Mouse (Mus musculus) lung, postnatal 0 days (tissue): ENCODE data around the gene Prss16. TPM values are rescaled to one million over a fixed set of nuclear protein-coding genes. Genes with fewer than 3 reads are reported as not detected.

Experiments used
- ATAC-seq: fragments of 200-750 bp; cut with Nextera tagmentation; 2 replicates; pipeline ENCODE4 v1.8.0; 2017; ENCODE audit warnings: moderate library complexity
- DNase-seq: peaks from one replicate; pipeline ENCODE4 v3.0.0-alpha.2; 2016; ENCODE audit warnings: low spot score
- H3K27ac ChIP-seq: fragments of 300-500 bp; sonication (generic); 2 replicates; pipeline ENCODE4 v1.5.1; 2014; ENCODE audit warnings: antibody characterized with exemption, mild to moderate bottlenecking, low read length, mixed read lengths
- H3K27me3 ChIP-seq: fragments of 300-500 bp; sonication (generic); replicated peaks from 2 replicates; pipeline ENCODE4 v1.6.1; 2014; ENCODE audit warnings: low read length, mixed read lengths; ENCODE audit not compliant: insufficient read depth
- H3K36me3 ChIP-seq: fragments of 300-500 bp; sonication (generic); 2 replicates; pipeline ENCODE4 v1.6.1; 2014; ENCODE audit warnings: low read length, mixed read lengths; ENCODE audit not compliant: insufficient read depth
- H3K4me1 ChIP-seq: fragments of 300-500 bp; sonication (generic); 2 replicates; pipeline ENCODE4 v1.6.1; 2014; ENCODE audit warnings: antibody characterized with exemption, low read depth, low read length, mixed read lengths; ENCODE audit not compliant: insufficient read depth
- H3K4me2 ChIP-seq: fragments of 300-500 bp; sonication (generic); replicated peaks from 2 replicates; pipeline ENCODE4 v1.6.1; 2014; ENCODE audit warnings: low read depth, mild to moderate bottlenecking, low read length, moderate library complexity, mixed read lengths
- H3K4me3 ChIP-seq: fragments of 300-500 bp; sonication (generic); 2 replicates; pipeline ENCODE4 v1.5.1; 2014; ENCODE audit warnings: low read depth, low read length
- H3K9ac ChIP-seq: fragments of 300-500 bp; sonication (generic); replicated peaks from 2 replicates; pipeline ENCODE4 v1.6.1; 2014; ENCODE audit warnings: low read depth, mild to moderate bottlenecking
- H3K9me3 ChIP-seq: fragments of 300-500 bp; sonication (generic); 2 replicates; pipeline ENCODE4 v1.6.1; 2016; ENCODE audit warnings: low read length, mixed read lengths
- CTCF ChIP-seq: IDR thresholded peaks from 2 replicates; pipeline ENCODE4 v1.5.1; 2016; ENCODE audit warnings: antibody characterized with exemption, mild to moderate bottlenecking
- EP300 ChIP-seq: IDR thresholded peaks from 2 replicates; pipeline ENCODE4 v1.6.1; 2016; ENCODE audit warnings: antibody characterized with exemption, mild to moderate bottlenecking, control low read depth
- WGBS: fragments of 180-500 bp; shearing (Covaris S2); extraction: QIAGEN DNeasy Blood & Tissue Kit; methylation state at CpG from one replicate; pipeline ENCODE4 v1.1.7; 2014; 5-methylcytosine and 5-hydroxymethylcytosine counted together
- polyA plus RNA-seq: library from polyadenylated mRNA; unstranded; fragments of >200 nt; fragmentation: Nextera tagmentation; extraction: Ambion mirVana; gene quantifications from 2 replicates; pipeline ENCODE4 v1.2.1, GENCODE M21; 2015

The Prss16 gene
- polyA plus RNA-seq = 0.62 and 1.1 TPM in 2 replicates

DNA sequence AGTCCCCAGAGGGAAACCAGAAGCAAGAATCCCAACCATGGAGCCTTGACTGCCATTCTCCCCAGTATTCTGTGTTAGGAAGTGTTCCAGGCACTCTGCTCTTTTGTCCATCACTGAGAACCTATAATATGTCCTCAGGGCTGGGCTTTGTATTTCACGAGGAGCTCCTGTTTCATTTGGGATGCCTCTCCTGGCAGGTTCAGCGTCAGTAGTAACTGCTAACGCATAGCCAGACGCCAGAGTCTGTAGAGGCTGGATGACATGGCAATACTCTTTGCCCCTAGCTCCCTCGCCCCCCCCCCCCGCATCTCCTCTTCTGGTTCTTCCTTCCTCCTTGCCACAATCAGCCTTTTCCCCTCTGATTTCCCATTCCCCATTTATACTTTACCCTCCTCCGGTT lies at the start of gene Prss16:
TSS of gene Prss16 (minus strand) at position 101 of the 400 bp plus-strand sequence.
- Histone ChIP-seq H3K4me3 (no peak within 1 kb of the TSS), H3K27me3 (peaks cover 70% of the 10 kb centered on the region), H3K27ac (no peak within 1 kb of the TSS), H3K9me3 (no peaks in the 10 kb centered on the region), H3K4me2 (no peak within 1 kb of the TSS), H3K9ac (no peak within 1 kb of the TSS), H3K4me1 (peaks cover 9% of the 10 kb centered on the region; the same call in 1 of the 2 replicates), H3K36me3 (no peaks in the 10 kb centered on the region)
- no peak for TF ChIP-seq EP300
- TF ChIP-seq CTCF = no peak
- ATAC-seq = no peak
- 31% methylated on average over 7 of the region's 7 CpGs for WGBS
- no peak for DNase-seq

DNA sequence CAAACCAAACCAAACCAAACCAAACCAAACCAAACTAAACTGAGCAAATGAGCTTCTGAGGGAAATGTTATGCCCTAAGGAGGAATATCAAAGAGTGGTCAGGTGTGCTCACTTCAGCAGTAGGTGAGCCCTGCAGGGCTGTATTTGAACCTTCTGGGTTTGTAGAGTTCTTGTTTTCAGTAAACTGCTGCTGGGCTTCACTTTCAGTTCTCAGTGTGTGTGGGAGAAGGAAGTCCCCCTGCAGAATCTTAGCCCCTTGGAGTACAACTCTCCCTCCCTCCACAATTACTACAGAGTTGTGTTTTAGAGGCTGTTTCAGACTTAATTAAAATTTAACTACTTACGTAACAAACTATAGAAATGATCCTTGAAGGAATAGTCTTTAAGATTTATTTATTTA lies 44.2 kb upstream of the Prss16 start:
- ATAC-seq (no peak), DNase-seq (no peak)
- WGBS = 89% methylated on average over 1 of the region's 1 CpGs
- Histone ChIP-seq H3K9ac (no peak overlapping the region), H3K4me1 (0 out of 2 replicates have a peak, but pooled peaks cover 2% of the 10 kb centered on the region), H3K4me2 (no peak overlapping the region), H3K27ac (no peak overlapping the region), H3K4me3 (no peak overlapping the region), H3K27me3 (no peaks in the 10 kb centered on the region), H3K36me3 (no peaks in the 10 kb centered on the region), H3K9me3 (no peaks in the 10 kb centered on the region)
- no peak for TF ChIP-seq CTCF
- TF ChIP-seq EP300 = no peak

DNA sequence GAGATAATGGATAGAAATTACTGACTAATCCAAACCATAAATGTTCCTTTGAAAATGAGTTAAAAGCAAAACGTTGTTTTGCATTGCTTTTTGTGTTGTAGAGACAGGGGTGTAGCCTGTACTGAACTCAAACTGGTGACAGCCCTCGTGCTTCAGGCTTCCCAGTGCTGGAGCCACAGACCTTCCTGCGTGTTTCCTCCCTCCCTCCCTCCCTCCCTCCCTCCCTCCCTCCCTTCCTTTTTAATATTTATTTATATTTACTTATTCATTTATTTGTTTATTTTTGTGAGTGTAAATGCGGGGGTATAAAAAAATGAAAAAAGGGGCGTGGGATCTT lies 41.9 kb upstream of the Prss16 start:
- H3K27me3 ChIP-seq = no peaks in the 10 kb centered on the region
- WGBS = 12% methylated on average over 5 of the region's 5 CpGs
- H3K36me3 ChIP-seq = no peaks in the 10 kb centered on the region
- ATAC-seq (no peak), DNase-seq (no peak)
- no peaks in the 10 kb centered on the region for H3K9me3 ChIP-seq
- H3K9ac ChIP-seq = no peak overlapping the region; the same call in 1 of the 2 replicates
- no peak for TF ChIP-seq EP300
- TF ChIP-seq CTCF = no peak
- 0 out of 2 replicates have a peak, but pooled peaks cover 2% of the 10 kb centered on the region for H3K4me1 ChIP-seq
- H3K4me2 ChIP-seq = peak overlapping the region; percentile 71
- H3K27ac ChIP-seq = peak overlapping the region; percentile 57; the same call in 1 of the 2 replicates
- H3K4me3 ChIP-seq = peak overlapping the region; percentile 42

DNA sequence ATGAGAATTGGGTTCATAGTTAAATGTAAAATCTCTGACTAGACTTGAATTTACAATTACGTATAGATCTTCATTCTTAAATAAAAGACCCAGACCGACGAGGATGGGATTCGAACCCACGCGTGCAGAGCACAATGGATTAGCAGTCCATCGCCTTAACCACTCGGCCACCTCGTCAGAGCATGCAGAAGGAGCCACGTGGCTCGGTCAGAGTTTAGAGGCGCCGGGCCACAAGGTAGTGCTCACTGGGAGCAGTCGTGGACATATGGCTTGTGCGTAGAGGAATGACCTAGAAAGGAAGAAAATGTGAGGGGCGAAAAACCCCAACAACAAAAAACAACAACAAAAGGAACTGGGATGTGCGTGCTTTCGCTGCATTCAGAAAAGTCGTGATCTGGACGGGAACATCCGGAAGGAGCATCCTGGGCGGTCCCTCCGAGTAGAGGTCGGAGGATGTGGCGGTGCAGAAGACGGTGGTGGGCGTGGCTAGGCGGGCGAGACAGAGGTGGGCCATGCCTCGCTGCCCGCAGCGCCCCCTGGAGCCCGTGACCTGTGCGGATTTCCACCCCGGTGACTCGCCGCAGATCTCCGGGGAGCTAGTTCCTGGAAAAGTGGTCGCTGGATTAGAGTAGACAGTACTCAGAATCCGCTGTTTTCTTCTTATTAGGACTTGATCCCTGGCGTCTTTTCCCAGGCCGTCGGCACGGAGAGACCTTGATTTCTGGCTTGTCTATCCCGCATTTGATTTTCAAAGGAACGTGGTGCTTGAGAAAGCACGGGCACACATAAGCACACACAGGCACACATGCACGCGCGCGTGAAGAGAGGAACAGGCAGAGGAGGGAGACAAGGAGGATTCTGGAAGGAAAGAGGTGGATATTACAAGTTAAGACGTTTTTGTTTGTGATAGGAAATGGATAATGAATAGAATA lies 41.3 kb upstream of the Prss16 start:
- Histone ChIP-seq H3K36me3 (no peaks in the 10 kb centered on the region), H3K4me2 (peak overlapping the region; percentile 71), H3K4me3 (peak overlapping the region; percentile 42), H3K27ac (peak overlapping the region; percentile 65), H3K27me3 (no peaks in the 10 kb centered on the region), H3K4me1 (0 out of 2 replicates have a peak, but pooled peaks cover 2% of the 10 kb centered on the region), H3K9ac (peak overlapping the region; percentile 32; the same call in 1 of the 2 replicates), H3K9me3 (no peaks in the 10 kb centered on the region)
- WGBS = under 1% methylated on average over 50 of the region's 52 CpGs
- DNase-seq (peak; percentile 97), ATAC-seq (peak; percentile 97)
- TF ChIP-seq EP300 (no peak), CTCF (peak; percentile 89)

DNA sequence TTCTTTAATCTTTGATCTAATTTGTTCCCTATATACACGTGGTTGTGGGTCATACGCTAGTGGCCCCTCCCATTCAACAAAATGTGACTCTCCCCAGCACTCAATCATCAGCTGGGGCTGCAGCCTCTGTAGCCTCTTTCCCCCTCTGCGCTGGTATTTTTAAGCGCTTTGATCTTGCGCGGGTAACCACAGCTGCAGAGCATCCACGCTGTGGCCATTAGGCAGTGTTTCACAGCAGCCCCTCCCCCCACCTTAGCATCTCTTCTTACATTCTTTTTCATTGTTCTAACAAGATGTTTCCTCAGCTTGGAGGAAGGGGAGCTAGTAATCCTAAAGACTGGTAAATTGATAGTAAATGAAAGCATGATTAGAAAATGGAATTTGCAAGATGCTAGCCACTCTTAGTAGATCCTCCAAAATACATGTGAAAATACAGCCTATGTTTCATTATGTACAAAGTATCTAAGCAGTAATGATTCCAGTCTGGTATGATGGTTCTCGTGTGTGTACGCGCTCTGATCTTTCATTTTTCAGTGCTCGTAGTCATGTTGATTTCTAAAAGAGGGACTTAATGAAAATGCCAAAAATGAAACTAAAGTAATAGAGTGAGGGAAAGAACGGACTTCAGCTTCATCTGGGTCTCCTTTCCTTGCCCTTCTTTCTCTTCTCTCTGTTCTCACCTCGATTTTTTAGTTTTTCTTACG lies 40.3 kb upstream of the Prss16 start:
- Histone ChIP-seq H3K9ac (no peak overlapping the region), H3K4me2 (peak overlapping the region; percentile 71), H3K9me3 (no peaks in the 10 kb centered on the region), H3K4me1 (0 out of 2 replicates have a peak, but pooled peaks cover 2% of the 10 kb centered on the region), H3K4me3 (peak overlapping the region; percentile 42), H3K36me3 (no peaks in the 10 kb centered on the region), H3K27ac (0 out of 2 replicates have a peak overlapping the region, but pooled peaks have one; percentile 65), H3K27me3 (no peaks in the 10 kb centered on the region)
- 1% methylated on average over 14 of the region's 14 CpGs for WGBS
- no peak for TF ChIP-seq CTCF
- no peak for TF ChIP-seq EP300
- ATAC-seq = no peak
- no peak for DNase-seq

DNA sequence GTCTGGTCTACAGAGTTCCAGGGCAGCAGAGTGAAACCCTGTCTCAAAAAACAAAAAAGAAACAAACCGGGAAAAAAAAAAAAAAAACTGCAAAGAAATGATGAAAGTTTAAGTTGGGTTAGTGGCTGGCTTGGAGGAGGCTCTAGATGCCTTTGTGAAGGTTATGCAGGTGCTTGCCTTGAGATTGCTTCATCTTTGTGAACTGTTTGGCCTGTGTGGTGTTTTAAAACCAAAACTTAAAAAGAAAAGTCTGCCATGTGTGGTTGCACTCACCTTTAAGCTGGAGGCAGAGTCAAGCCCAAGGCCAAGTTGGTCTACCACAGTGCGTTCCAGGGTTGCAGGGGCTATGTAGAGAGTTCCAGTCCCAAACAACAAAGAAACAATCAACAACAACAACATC lies 39.5 kb upstream of the Prss16 start:
- Histone ChIP-seq H3K4me1 (0 out of 2 replicates have a peak, but pooled peaks cover 2% of the 10 kb centered on the region), H3K9me3 (no peaks in the 10 kb centered on the region), H3K4me3 (no peak overlapping the region), H3K27ac (no peak overlapping the region), H3K36me3 (no peaks in the 10 kb centered on the region), H3K27me3 (no peaks in the 10 kb centered on the region), H3K9ac (no peak overlapping the region), H3K4me2 (no peak overlapping the region)
- no peak for TF ChIP-seq CTCF
- TF ChIP-seq EP300 = no peak
- 83% methylated on average over 2 of the region's 2 CpGs for WGBS
- DNase-seq = no peak
- no peak for ATAC-seq
